Mouse (Mus musculus) CH12.LX (cell line): ENCODE data around the gene Col5a1. TPM values are rescaled to one million over a fixed set of nuclear protein-coding genes. Genes with fewer than 3 reads are reported as not detected.
A peak's percentile ranks its signal among the peaks of the same experiment; 100 is the strongest.

ENCODE experiments used
- DNase-seq: peaks from one replicate; pipeline ENCODE4 v3.0.0-alpha.2; 2013; ENCODE audit errors: extremely low read depth
- H3K27ac ChIP-seq: 2 replicates; pipeline ENCODE4 v1.5.1; 2012; ENCODE audit warnings: low read depth, mild to moderate bottlenecking, control low read depth, moderate library complexity; ENCODE audit not compliant: insufficient read depth
- H3K27me3 ChIP-seq: replicated peaks from 2 replicates; pipeline ENCODE3; 2012; ENCODE audit warnings: inconsistent platforms
- H3K36me3 ChIP-seq, 2 experiments: replicated peaks in 1 of 2; 2 replicates each; pipeline versions ENCODE3 to v1.6.1; 2012; ENCODE audit warnings: inconsistent platforms in 1 of 2, low read length in 1 of 2, mild to moderate bottlenecking in 1 of 2, mixed read lengths in 1 of 2, moderate library complexity in 1 of 2; ENCODE audit not compliant: control insufficient read depth in 1 of 2, insufficient read depth in 1 of 2
- H3K4me1 ChIP-seq, 2 experiments: 2 replicates each; pipeline ENCODE4 v1.6.1; 2012; ENCODE audit warnings: inconsistent platforms in 1 of 2, moderate library complexity in 1 of 2; ENCODE audit not compliant: insufficient read depth in 2 of 2, control insufficient read depth in 1 of 2
- H3K4me2 ChIP-seq: 2 replicates; pipeline ENCODE4 v1.6.1; 2012; ENCODE audit warnings: low read depth, mild to moderate bottlenecking, control low read depth; ENCODE audit not compliant: poor library complexity, insufficient read depth, severe bottlenecking
- H3K4me3 ChIP-seq, 3 experiments: fragments of 150-350 bp in 1 of 3; sonication (generic) in 1 of 3; replicated peaks in 1 of 3; 2 replicates each; pipeline versions ENCODE3 to v1.5.1; 2011 to 2012; ENCODE audit warnings: low read depth in 2 of 3, low read length in 2 of 3, mild to moderate bottlenecking in 2 of 3, moderate library complexity in 2 of 3, control low read depth in 1 of 3, improper control_type of control experiment in 1 of 3, inconsistent platforms in 1 of 3, mixed read lengths in 1 of 3; ENCODE audit not compliant: poor library complexity in 1 of 3
- H3K79me2 ChIP-seq: replicated peaks from 2 replicates; pipeline ENCODE4 v1.6.1; 2012; ENCODE audit warnings: mild to moderate bottlenecking, moderate library complexity; ENCODE audit not compliant: control insufficient read depth, poor library complexity, insufficient read depth, severe bottlenecking; ENCODE audit errors: extremely low read depth
- H3K9ac ChIP-seq: 2 replicates; pipeline ENCODE4 v1.6.1; 2012; ENCODE audit warnings: low read depth, mild to moderate bottlenecking, control low read depth, moderate library complexity; ENCODE audit not compliant: insufficient read depth
- H3K9me3 ChIP-seq: replicated peaks from 2 replicates; pipeline ENCODE3; 2012; ENCODE audit warnings: low read length, inconsistent platforms, mixed read lengths
- CTCF ChIP-seq, 2 experiments: IDR thresholded peaks in 1 of 2; conservative IDR thresholded peaks in 1 of 2; 2 replicates each; pipeline ENCODE4 v1.5.1; 2011 to 2012; ENCODE audit warnings: low read depth in 2 of 2, low read length in 2 of 2, improper control_type of control experiment in 1 of 2, inconsistent platforms in 1 of 2, mild to moderate bottlenecking in 1 of 2, moderate library complexity in 1 of 2
- GABPA ChIP-seq: IDR thresholded peaks from 2 replicates; pipeline ENCODE4 v1.6.1; 2012; ENCODE audit warnings: low read depth, low read length, improper control_type of control experiment, inconsistent platforms; ENCODE audit not compliant: insufficient replicate concordance
- IRF4 ChIP-seq: IDR thresholded peaks from 2 replicates; pipeline ENCODE4 v1.6.1; 2014; ENCODE audit warnings: low read depth, mild to moderate bottlenecking, inconsistent platforms, low read length, improper control_type of control experiment
- JUN ChIP-seq: IDR thresholded peaks from 2 replicates; pipeline ENCODE4 v1.6.1; 2011; ENCODE audit warnings: low read depth, mild to moderate bottlenecking, low read length, improper control_type of control experiment, moderate library complexity; ENCODE audit not compliant: insufficient read depth
- NRF1 ChIP-seq: IDR thresholded peaks from 2 replicates; pipeline ENCODE4 v1.6.1; 2014; ENCODE audit warnings: low read depth, mild to moderate bottlenecking, inconsistent platforms, low read length, improper control_type of control experiment, moderate library complexity
- RAD21 ChIP-seq: IDR thresholded peaks from 2 replicates; pipeline ENCODE4 v1.6.1; 2011; ENCODE audit warnings: low read depth, mild to moderate bottlenecking, low read length, improper control_type of control experiment, moderate library complexity
- SMC3 ChIP-seq: IDR thresholded peaks from 2 replicates; pipeline ENCODE4 v1.6.1; 2011; ENCODE audit warnings: low read depth, low read length, improper control_type of control experiment
- TBP ChIP-seq: conservative IDR thresholded peaks from 2 replicates; pipeline ENCODE4 v1.6.1; 2011; ENCODE audit warnings: low read depth, low read length, improper control_type of control experiment
- TCF12 ChIP-seq: IDR thresholded peaks from 2 replicates; pipeline ENCODE4 v1.6.1; 2014; ENCODE audit warnings: low read depth, mild to moderate bottlenecking, inconsistent platforms, low read length, improper control_type of control experiment
- dilution Hi-C: fragments of 300-500 bp; cut with MboI; formaldehyde crosslinking; loops from 2 replicates; pipeline ENCODE4 v1.14.3; 2020; ENCODE audit warnings: low sequenced_read_pairs; ENCODE audit not compliant: extremely low pct_unique_long_range_greater_than_20kb, extremely low pct_ligation_motif_present
- in situ Hi-C: fragments of 300-500 bp; cut with MboI; formaldehyde crosslinking; loops from 3 replicates; pipeline ENCODE4 v1.14.3; 2019; ENCODE audit warnings: low sequenced_read_pairs, low pct_ligation_motif_present, low pct_unique_long_range_greater_than_20kb, mixed read lengths
- polyA plus RNA-seq: library from polyadenylated mRNA; unstranded; fragments of >175 nt; gene quantifications from 2 replicates; pipeline ENCODE4 v1.2.1, GENCODE M21; 2012; ENCODE audit warnings: low read depth; ENCODE audit not compliant: insufficient read length
- total RNA-seq, 2 experiments: library from RNA; depleted of rRNA; stranded (reverse); fragments of 300-350 nt in 1 of 2; fragments of >200 nt in 1 of 2; gene quantifications; 2 replicates each; pipeline ENCODE4 v1.2.3; 2012 to 2014

Gene Col5a1
- total and polyA plus RNA-seq, 3 experiments = 0.04 TPM; not detected in 2

- Histone ChIP-seq H3K4me3 (no peak overlapping the region), H3K9ac (no peak overlapping the region), H3K27me3 (peaks cover 96% of the 10 kb centered on the region), H3K79me2 (no peaks in the 10 kb centered on the region), H3K4me1 (no peaks in the 10 kb centered on the region), H3K36me3 (no peaks in the 10 kb centered on the region), H3K9me3 (peaks cover 6% of the 10 kb centered on the region), H3K4me2 (no peak overlapping the region), H3K27ac (no peak overlapping the region)
- no peak for TF ChIP-seq JUN
- DNase-seq = no peak
- dilution Hi-C loops = no loop called here
- in situ Hi-C loops = no loop called here
Measured at GRCm38 (mm10) chr2:27981621-27982535, 95.7 kb downstream of the Col5a1 start.

- H3K4me3 ChIP-seq = no peak overlapping the region
- H3K9ac ChIP-seq = no peak overlapping the region
- in situ Hi-C loops (no loop called here), dilution Hi-C loops (no loop called here)
- H3K27ac ChIP-seq = no peak overlapping the region
- H3K79me2 ChIP-seq = no peaks in the 10 kb centered on the region
- no peaks in the 10 kb centered on the region for H3K9me3 ChIP-seq
- H3K27me3 ChIP-seq = peaks cover 96% of the 10 kb centered on the region
- no peaks in the 10 kb centered on the region for H3K36me3 ChIP-seq
- DNase-seq = no peak
- no peak overlapping the region for H3K4me2 ChIP-seq
- TF ChIP-seq NRF1 (no peak), GABPA (no peak), TCF12 (no peak), IRF4 (no peak)
- no peaks in the 10 kb centered on the region for H3K4me1 ChIP-seq
Measured at GRCm38 (mm10) chr2:27983093-27983492, 96.9 kb downstream of the Col5a1 start.

- no peak overlapping the region for H3K9ac ChIP-seq
- TF ChIP-seq SMC3 (peak; percentile 64), TBP (no peak), GABPA (no peak), RAD21 (peak; percentile 21; the same call in 1 of the 2 replicates), CTCF (conservative IDR thresholded peaks at IDR 0.05 in 1 of 2, IDR thresholded peaks at IDR 0.05 in 1 of 2; ENCODE audit: low read depth in 2 of 2, low read length in 2 of 2) (peak in 1 of 2 experiments; percentile 60; a peak in 2 of 4 replicates)
- dilution Hi-C loops = no loop called here
- no peaks in the 10 kb centered on the region for H3K36me3 ChIP-seq
- H3K9me3 ChIP-seq = no peaks in the 10 kb centered on the region
- H3K79me2 ChIP-seq = no peaks in the 10 kb centered on the region
- peaks cover 99% of the 10 kb centered on the region for H3K27me3 ChIP-seq
- in situ Hi-C loops = no loop called here
- no peak overlapping the region for H3K27ac ChIP-seq
- H3K4me2 ChIP-seq = no peak overlapping the region
- no peaks in the 10 kb centered on the region for H3K4me1 ChIP-seq
- H3K4me3 ChIP-seq = no peak overlapping the region
- DNase-seq = peak; percentile 11
Measured at GRCm38 (mm10) chr2:27983884-27984283, 97.7 kb downstream of the Col5a1 start.
